Mouse (Mus musculus) MEL (cell line): ENCODE measurements around the gene Syn3.

Experiments used
- CTCF ChIP-seq, 3 experiments: IDR thresholded peaks in 2 of 3; conservative IDR thresholded peaks in 1 of 3; 2 replicates each; pipeline ENCODE4 v1.5.1; 2011 to 2012; ENCODE audit warnings: low read length in 3 of 3, low read depth in 2 of 3, mild to moderate bottlenecking in 2 of 3, improper control_type of control experiment in 1 of 3, inconsistent platforms in 1 of 3, mixed read lengths in 1 of 3, moderate library complexity in 1 of 3; ENCODE audit not compliant: control insufficient read depth in 1 of 3, insufficient read depth in 1 of 3, poor library complexity in 1 of 3, severe bottlenecking in 1 of 3
- SMC3 ChIP-seq: IDR thresholded peaks from 2 replicates; pipeline ENCODE4 v1.6.1; 2011; ENCODE audit warnings: low read depth, low read length, improper control_type of control experiment

DNA sequence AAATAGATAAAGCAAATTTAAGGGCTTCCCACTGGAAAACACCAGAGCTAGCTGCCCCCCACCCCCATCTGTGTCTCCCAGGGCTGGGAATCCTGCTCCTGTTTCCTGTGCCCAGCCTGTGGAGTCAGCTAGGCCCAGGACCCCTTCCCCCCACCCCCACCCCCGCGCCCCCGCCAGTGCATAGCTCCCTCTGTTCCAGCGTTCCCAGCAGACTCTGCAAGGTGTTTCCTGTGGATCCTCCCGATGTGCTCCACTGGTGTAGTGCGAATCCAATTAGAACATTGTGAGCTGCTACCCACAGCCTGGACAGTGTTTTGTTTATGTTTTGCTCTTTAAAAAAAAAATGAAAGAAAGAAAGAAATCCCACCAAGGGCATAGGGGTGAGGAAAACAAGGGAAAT is 173.4 kb downstream of the Syn3 start:
- TF ChIP-seq CTCF (IDR thresholded peaks at IDR 0.05 in 2 of 3, conservative IDR thresholded peaks at IDR 0.05 in 1 of 3; ENCODE audit: control insufficient read depth in 1 of 3, insufficient read depth in 1 of 3, low read depth in 2 of 3, low read length in 3 of 3, poor library complexity in 1 of 3, severe bottlenecking in 1 of 3) (no peak), SMC3 (no peak)
